Mouse (Mus musculus) heart, postnatal 0 days (tissue): ENCODE results near the gene Zfp418. TPM values are rescaled to one million over a fixed set of nuclear protein-coding genes. Genes with fewer than 3 reads are reported as not detected.
"Not testable (repeated sequence)": the region's sequence is repeated elsewhere in the genome, so short reads cannot be mapped to it uniquely, and the experiment has no call there.

Source experiments
- ATAC-seq: fragments of 200-750 bp; cut with Nextera tagmentation; 2 replicates; pipeline ENCODE4 v1.8.0; 2017; ENCODE audit warnings: low read depth, moderate number of reproducible peaks, moderate library complexity; ENCODE audit not compliant: insufficient read depth
- DNase-seq: peaks from one replicate; pipeline ENCODE4 v3.0.0-alpha.2; 2016; ENCODE audit warnings: low spot score
- H3K27ac ChIP-seq: fragments of 300-500 bp; sonication (generic); 2 replicates; pipeline ENCODE4 v1.5.1; 2014; ENCODE audit warnings: low read depth, mild to moderate bottlenecking
- H3K27me3 ChIP-seq: fragments of 300-500 bp; sonication (generic); 2 replicates; pipeline ENCODE4 v1.6.1; 2014; ENCODE audit warnings: low read length, mixed read lengths; ENCODE audit not compliant: control insufficient read depth, insufficient read depth
- H3K36me3 ChIP-seq: fragments of 300-500 bp; sonication (generic); replicated peaks from 2 replicates; pipeline ENCODE4 v1.6.1; 2014; ENCODE audit warnings: low read length, mixed read lengths; ENCODE audit not compliant: control insufficient read depth, insufficient read depth
- H3K4me1 ChIP-seq: fragments of 300-500 bp; sonication (generic); 2 replicates; pipeline ENCODE4 v1.6.1; 2014; ENCODE audit warnings: antibody characterized with exemption; ENCODE audit not compliant: control insufficient read depth, insufficient read depth
- H3K4me2 ChIP-seq: fragments of 300-500 bp; sonication (generic); 2 replicates; pipeline ENCODE4 v1.6.1; 2014; ENCODE audit warnings: low read depth, mild to moderate bottlenecking, low read length, moderate library complexity
- H3K4me3 ChIP-seq: fragments of 300-500 bp; sonication (generic); 2 replicates; pipeline ENCODE4 v1.5.1; 2014; ENCODE audit warnings: low read depth, low read length
- H3K9ac ChIP-seq: fragments of 300-500 bp; sonication (generic); replicated peaks from 2 replicates; pipeline ENCODE4 v1.6.1; 2014; ENCODE audit warnings: low read depth, low read length, mixed read lengths
- H3K9me3 ChIP-seq: fragments of 300-500 bp; sonication (generic); replicated peaks from 2 replicates; pipeline ENCODE4 v1.6.1; 2016; ENCODE audit warnings: low read length; ENCODE audit not compliant: control insufficient read depth
- CTCF ChIP-seq: IDR thresholded peaks from 2 replicates; pipeline ENCODE4 v1.5.1; 2016; ENCODE audit warnings: antibody characterized with exemption, control low read depth, low read depth
- EP300 ChIP-seq: IDR thresholded peaks from 2 replicates; pipeline ENCODE4 v1.6.1; 2016; ENCODE audit warnings: antibody characterized with exemption, low read depth
- WGBS: fragments of 180-500 bp; shearing (Covaris S2); extraction: QIAGEN DNeasy Blood & Tissue Kit; methylation state at CpG from one replicate; pipeline ENCODE4 v1.1.7; 2014; 5-methylcytosine and 5-hydroxymethylcytosine counted together
- polyA plus RNA-seq: library from polyadenylated mRNA; unstranded; fragments of >200 nt; fragmentation: Nextera tagmentation; extraction: Ambion mirVana; gene quantifications from 2 replicates; pipeline ENCODE4 v1.2.1, GENCODE M21; 2015
- total RNA-seq: library from RNA; depleted of rRNA; stranded (reverse); fragments of >200 nt; gene quantifications from 2 replicates; pipeline ENCODE4 v1.2.3, GENCODE M21; 2014; ENCODE audit warnings: low replicate concordance; rRNA removed

The Zfp418 gene
- 0.46 TPM in 1 of 2 replicates, not detected in the other for total RNA-seq
- polyA plus RNA-seq = 0.56 and 0.74 TPM in 2 replicates

DNA sequence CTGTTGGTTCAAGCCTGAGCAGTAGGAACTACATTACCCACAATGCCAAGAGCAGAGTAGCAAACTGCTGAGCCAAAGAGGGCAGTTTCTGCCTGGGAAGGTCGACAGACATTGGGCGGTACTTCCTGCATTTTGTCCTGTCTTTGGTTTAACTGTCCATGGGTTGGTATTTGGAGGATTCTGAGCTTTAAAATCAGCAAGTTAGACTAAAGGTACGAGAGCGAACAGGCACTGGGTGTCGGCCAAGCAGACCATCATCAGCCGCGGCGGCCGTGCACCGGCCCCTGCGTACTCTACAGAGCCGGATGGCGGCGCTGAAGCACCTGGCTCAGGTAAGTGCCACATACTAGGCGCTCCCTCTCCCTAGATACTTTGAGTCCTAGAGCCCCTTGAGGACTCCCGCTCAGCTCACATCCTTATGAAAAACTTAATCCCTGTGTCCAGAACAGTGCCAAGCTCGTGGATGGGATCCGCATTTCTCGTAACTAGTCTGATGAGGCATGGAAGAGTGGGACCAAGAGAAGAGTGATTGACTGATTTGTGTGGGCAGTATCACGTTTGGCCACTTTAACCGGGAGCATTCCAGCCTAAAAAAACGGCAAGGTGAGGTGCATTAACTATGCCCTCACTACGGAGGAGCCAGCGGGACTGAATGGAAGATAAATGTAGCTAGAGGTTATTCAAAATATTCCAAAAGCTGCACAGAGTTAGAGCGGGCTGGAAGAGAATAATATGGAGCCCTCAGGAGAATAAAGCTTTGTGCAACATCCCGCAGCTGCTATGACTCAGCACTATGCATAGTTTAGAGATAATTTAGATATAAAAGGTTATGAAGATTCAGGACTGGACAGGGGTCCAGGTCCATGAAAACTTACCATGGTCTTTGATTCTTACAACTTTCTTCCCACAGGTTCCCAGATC lies at the start of gene Zfp418:
Zfp418 (plus strand) TSS at position 104 of the 921 bp plus-strand sequence.
- Histone ChIP-seq H3K4me2 (peak within 1 kb of the TSS; percentile 93), H3K4me1 (peaks cover 7% of the 10 kb centered on the region; the same call in 1 of the 2 replicates), H3K36me3 (peaks cover 13% of the 10 kb centered on the region; the same call in 1 of the 2 replicates), H3K4me3 (peak within 1 kb of the TSS; percentile 91), H3K9me3 (no peaks in the 10 kb centered on the region), H3K27me3 (no peaks in the 10 kb centered on the region), H3K9ac (peak within 1 kb of the TSS; percentile 72), H3K27ac (no peak within 1 kb of the TSS)
- DNase-seq (peak; percentile 84), ATAC-seq (peak; percentile 93)
- WGBS = 2% methylated on average over 26 of the region's 26 CpGs
- no peak for TF ChIP-seq CTCF
- no peak for TF ChIP-seq EP300

DNA sequence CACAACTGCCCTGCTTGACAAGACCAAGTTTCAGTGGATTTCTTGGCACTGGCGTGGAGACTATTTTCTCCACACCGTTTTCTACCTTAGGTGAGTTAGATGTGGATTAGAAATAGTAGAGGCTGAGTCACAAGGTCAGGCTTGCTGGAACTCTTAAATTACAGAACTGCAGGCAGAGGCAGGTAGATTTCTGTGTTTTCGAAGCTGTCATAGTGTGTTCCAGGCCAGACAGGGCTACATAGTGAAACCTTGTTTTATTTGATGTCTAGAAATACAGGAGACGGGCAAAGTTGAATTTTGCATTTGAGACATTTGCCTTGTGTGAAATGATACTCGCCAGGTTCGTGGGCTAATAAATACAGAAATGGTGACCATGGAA lies 49.5 kb upstream of the Zfp418 start:
- H3K4me2 ChIP-seq = peak overlapping the region; percentile 73
- DNase-seq = no peak
- peaks cover 15% of the 10 kb centered on the region for H3K36me3 ChIP-seq
- 0 out of 2 replicates have a peak, but pooled peaks cover 6% of the 10 kb centered on the region for H3K4me1 ChIP-seq
- peak overlapping the region; percentile 57 for H3K4me3 ChIP-seq
- H3K9me3 ChIP-seq = no peaks in the 10 kb centered on the region
- H3K9ac ChIP-seq = no peak overlapping the region; the same call in 1 of the 2 replicates
- 53% methylated on average over 6 of the region's 6 CpGs for WGBS
- no peak overlapping the region for H3K27ac ChIP-seq
- H3K27me3 ChIP-seq = no peaks in the 10 kb centered on the region
- no peak for ATAC-seq
- TF ChIP-seq CTCF = no peak
- TF ChIP-seq EP300 = no peak

GRCm38 (mm10) chr7:7130491-7131124 lies 40.5 kb upstream of the Zfp418 start:
- not testable (repeated sequence) for H3K9me3 ChIP-seq, H3K4me2 ChIP-seq, ATAC-seq, DNase-seq, H3K9ac ChIP-seq, H3K4me3 ChIP-seq, H3K27ac ChIP-seq, H3K4me1 ChIP-seq, H3K27me3 ChIP-seq, H3K36me3 ChIP-seq
- WGBS = 89% methylated on average over 14 of the region's 15 CpGs

DNA sequence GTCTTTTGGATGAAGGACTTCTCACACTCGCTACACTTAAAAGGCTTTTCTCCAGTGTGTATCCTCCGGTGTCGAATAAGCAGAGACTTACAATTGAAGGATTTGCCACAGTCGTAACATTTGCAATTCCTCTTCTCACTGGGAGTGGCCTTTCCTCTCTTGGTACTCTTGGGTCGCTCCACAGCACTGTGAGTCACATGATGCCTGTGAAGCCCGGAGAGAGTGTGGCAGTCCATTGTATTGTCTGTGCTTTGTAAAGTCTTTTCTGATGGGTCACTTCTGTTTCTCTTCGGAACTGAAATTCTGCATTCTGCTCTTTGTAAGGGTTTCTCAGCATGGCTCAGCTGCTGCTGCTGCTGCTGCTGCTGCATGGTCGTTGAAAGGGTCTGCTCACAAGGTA lies 38.4 kb upstream of the Zfp418 start:
- 66% methylated on average over 8 of the region's 8 CpGs for WGBS
- Histone ChIP-seq H3K9ac (no peak overlapping the region), H3K4me1 (no peaks in the 10 kb centered on the region), H3K27ac (no peak overlapping the region), H3K36me3 (no peaks in the 10 kb centered on the region), H3K4me2 (no peak overlapping the region), H3K27me3 (no peaks in the 10 kb centered on the region), H3K9me3 (no peaks in the 10 kb centered on the region), H3K4me3 (no peak overlapping the region)
- TF ChIP-seq CTCF = no peak
- no peak for TF ChIP-seq EP300
- no peak for ATAC-seq
- DNase-seq = no peak

GRCm38 (mm10) chr7:7136379-7136866 lies 34.7 kb upstream of the Zfp418 start, which contains the start of gene Zfp773:
Gene Zfp773, minus strand, starts transcription at chr7:7136755.
- Histone ChIP-seq H3K4me2 (peak within 1 kb of the TSS; percentile 59), H3K27me3 (no peaks in the 10 kb centered on the region), H3K9me3 (no peaks in the 10 kb centered on the region), H3K4me3 (peak within 1 kb of the TSS; percentile 55), H3K9ac (0 out of 2 replicates have a peak within 1 kb of the TSS, but pooled peaks have one; percentile 27), H3K27ac (no peak within 1 kb of the TSS), H3K36me3 (no peaks in the 10 kb centered on the region), H3K4me1 (no peaks in the 10 kb centered on the region)
- TF ChIP-seq CTCF (peak; percentile 50), EP300 (no peak)
- 5% methylated on average over 16 of the region's 16 CpGs for WGBS
- DNase-seq = peak; percentile 57
- ATAC-seq = peak; percentile 94
